Mouse (Mus musculus): Measurements from ENCODE around the gene Mucl3.
A peak's percentile ranks its signal among the peaks of the same experiment; 100 is the strongest.

The Mucl3 gene

GRCm38 (mm10) chr17:35643609-35644236 is at the start of gene Mucl3:
Mucl3 (minus strand) TSS chr17:35643695.
- DNase-seq (ENCODE audit: extremely low read depth, low read depth), result no peak

DNA sequence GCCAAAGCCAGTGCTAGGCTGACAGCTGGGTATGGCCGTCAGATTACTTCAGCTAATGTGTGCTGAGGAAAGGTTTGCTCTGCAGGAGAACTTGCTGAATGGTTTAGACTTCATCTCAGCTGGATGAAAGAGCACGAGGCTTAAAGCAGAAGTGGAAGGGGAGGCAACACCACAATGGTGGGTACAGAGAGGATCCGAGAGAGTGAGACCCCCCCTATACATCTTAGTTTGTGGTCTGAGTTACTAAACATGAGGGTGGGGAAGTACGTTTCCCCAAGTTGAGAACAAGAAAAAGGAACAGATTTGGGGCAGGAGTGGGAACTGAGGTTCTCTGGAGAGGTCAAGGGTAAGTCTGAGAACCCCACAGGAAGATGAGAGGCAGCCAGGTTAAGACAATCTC is 48.9 kb upstream of the Mucl3 start:
- no peak for DNase-seq (ENCODE audit: extremely low read depth, low read depth)

GRCm38 (mm10) chr17:35691811-35692210 is 48.3 kb upstream of the Mucl3 start:
- DNase-seq (ENCODE audit: extremely low read depth, low read depth), result no peak

- no peak for DNase-seq (ENCODE audit: extremely low read depth, low read depth)
Observed at GRCm38 (mm10) chr17:35689936-35690645, 46.6 kb upstream of the Mucl3 start.

DNA sequence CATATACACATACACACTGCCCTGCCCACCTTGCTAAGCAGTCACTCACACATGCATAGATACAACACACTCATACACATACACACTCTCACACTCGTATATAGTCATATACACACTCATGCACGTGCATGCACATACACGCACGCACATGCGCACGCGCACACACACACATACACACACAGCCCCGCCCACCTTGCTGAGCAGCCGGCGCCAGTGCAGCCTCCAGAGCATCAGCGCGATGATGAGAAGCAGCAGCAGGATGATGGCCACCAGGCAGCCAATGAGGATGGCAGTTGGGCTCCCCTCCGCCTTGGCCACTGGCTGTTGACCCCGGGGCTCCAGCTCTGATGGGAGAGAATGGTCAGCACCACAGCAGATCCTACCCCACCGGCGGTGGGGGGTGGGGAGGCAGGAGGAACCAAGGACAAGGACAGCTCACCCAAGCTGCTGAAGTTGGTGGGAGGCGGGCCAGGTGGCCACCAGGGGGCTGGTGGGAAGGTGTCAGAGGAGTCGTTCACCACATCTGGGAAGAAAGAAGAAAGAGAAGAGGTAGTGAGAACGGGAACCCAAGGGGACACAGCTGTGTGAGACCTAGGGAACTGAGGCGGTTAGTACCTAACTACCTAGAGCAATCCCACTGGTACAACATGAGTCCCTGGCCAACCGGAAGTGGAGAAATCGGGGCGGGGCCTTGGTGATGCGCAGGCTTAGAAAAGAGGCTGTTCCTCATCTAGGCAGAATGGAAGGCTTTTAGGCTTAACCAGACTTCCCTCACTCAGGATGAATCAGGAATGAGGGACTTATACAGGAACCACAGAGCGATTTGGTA is 45.1 kb upstream of the Mucl3 start:
- DNase-seq (ENCODE audit: extremely low read depth, low read depth), result no peak

DNA sequence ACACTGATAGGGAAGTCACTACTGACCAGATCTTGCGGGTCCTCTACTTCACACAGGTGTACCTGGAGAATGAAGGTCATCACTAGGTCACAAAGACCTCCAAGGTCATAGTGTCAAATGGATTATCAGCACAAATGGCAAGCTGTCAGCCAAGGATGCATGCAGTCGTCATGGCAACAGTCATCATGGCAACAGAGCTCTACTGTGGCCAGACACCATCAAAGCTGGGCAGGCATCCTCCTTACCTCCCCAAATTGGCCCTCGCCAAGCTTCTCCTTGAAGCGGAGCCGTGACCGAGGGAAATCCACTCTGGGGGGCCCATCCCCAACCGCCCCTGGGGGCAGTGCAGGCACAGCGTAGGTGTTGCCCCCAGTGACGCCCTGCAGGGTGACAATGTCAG is 41.6 kb upstream of the Mucl3 start:
- DNase-seq (ENCODE audit: extremely low read depth, low read depth), result no peak

GRCm38 (mm10) chr17:35681986-35682385 is 38.5 kb upstream of the Mucl3 start:
- DNase-seq (ENCODE audit: extremely low read depth, low read depth), result no peak

DNA sequence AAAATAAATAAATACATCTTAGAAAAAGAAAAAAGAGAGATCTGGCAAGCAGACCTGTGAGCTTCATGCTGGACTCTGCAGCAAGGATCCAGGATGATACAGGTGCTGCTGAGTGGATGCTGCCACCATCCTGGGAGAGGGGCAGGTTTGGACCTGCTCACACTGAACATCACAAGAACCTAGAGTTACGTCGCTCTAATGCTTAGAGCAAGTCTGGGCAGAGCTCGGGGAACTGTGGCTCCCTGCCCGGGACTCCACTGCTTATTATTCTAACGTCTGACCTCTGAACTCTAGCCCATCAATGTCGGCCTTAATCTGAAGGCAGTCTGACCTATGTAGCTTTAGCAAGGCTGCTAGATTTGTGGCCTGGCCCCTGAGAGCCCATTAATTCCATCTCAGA is 37.1 kb upstream of the Mucl3 start:
- no peak for DNase-seq (ENCODE audit: extremely low read depth, low read depth)

GRCm38 (mm10) chr17:35673416-35674035 is 30.0 kb upstream of the Mucl3 start, which contains the start of gene Gtf2h4:
Gtf2h4 (minus strand) TSS chr17:35673739.
- DNase-seq (ENCODE audit: extremely low read depth, low read depth), result peak; percentile 98

DNA sequence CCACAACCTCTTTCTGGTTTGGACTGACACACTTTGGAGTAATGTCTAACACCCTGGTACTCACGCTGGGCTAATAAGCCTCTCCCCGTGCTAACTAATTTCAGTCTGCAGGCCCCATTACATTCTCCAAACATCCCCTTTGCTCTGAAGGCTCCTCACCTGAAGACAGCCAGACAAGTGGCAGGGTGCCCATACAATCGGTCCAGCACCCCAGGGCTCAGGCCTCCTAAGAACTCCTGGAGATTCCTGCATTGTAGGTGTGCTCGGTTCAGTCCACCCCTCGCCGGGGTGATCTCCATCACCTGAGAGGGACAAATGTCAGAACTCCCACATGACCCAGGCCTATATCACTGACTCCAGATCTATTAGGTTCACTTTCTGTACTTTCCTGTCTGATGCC is 29.0 kb upstream of the Mucl3 start:
- no peak for DNase-seq (ENCODE audit: extremely low read depth, low read depth)

DNA sequence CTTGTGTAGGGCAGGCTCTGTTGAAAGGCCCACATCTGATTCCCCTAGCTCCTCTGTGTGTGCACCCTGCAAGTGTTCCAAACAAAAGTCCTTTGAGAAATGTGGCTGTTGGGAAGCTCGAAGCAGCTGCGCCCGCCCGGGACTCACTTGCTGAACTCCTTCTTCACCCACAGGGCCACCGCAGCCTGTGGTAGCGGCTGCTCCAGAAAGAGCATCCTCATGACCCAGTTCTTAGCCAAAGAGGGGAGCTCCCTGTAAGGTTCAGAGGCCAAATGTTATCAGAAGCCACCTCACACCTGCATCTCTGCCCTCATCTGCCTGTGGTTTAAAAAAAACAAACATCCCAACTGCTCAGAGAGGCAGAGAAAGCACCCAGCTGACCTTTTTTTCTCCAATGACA is 28.4 kb upstream of the Mucl3 start:
- DNase-seq (ENCODE audit: extremely low read depth, low read depth), result no peak

- DNase-seq (ENCODE audit: extremely low read depth, low read depth), result no peak
Observed at GRCm38 (mm10) chr17:35669731-35670130, 26.2 kb upstream of the Mucl3 start.

- peak; percentile 78 for DNase-seq (ENCODE audit: extremely low read depth, low read depth)
Observed at GRCm38 (mm10) chr17:35667334-35668065, 24.0 kb upstream of the Mucl3 start, which contains the start of gene Vars2. Vars2 (minus strand) TSS chr17:35667592.

- peak; percentile 27 for DNase-seq (ENCODE audit: extremely low read depth, low read depth)
Observed at GRCm38 (mm10) chr17:35666851-35667256, 23.4 kb upstream of the Mucl3 start.

GRCm38 (mm10) chr17:35665957-35666515 is 22.5 kb upstream of the Mucl3 start:
- DNase-seq (ENCODE audit: extremely low read depth, low read depth), result peak; percentile 73

DNA sequence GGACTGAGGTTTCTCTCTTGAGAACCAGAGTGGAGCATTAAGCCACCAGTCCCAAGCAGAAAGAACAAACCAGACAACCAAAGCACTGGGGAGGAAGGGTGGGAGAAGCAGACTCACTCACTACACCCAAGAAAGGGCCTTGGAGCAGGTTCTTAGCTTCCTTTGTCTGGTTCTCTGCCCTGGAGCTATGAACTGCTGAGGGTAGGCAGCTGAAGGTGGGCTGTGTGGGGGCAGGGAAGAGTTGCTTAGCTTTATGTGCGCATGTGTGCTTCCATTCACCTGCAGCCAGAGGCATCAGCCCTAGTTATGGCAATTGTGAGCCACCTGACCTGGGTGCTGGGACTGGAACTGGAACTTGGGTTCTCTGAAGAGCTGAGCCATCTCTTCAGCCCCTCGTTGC is 9.6 kb upstream of the Mucl3 start:
- DNase-seq (ENCODE audit: extremely low read depth, low read depth), result no peak

GRCm38 (mm10) chr17:35649429-35649828 is 5.9 kb upstream of the Mucl3 start:
- DNase-seq (ENCODE audit: extremely low read depth, low read depth), result no peak

DNA sequence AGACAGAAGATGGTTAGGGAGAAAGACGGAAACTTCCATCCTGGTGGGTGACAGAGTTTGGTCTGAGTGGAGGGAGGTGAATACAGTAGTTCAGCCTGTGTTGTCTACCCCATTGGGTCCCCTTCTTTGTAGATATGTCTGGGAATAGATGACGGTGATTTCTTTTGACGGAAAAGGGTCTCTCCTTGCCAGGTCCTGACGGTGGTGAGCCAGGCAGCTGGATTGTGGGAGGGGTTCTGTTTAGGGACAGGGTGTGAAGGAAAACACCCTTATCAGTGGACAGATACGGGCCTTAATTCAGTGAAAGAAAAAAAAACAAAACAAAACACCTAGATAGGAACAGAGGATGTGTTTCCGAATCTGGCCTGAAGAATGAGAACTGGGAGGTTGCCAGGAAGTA is 4.1 kb downstream of the Mucl3 start:
- DNase-seq (ENCODE audit: extremely low read depth, low read depth), result no peak

DNA sequence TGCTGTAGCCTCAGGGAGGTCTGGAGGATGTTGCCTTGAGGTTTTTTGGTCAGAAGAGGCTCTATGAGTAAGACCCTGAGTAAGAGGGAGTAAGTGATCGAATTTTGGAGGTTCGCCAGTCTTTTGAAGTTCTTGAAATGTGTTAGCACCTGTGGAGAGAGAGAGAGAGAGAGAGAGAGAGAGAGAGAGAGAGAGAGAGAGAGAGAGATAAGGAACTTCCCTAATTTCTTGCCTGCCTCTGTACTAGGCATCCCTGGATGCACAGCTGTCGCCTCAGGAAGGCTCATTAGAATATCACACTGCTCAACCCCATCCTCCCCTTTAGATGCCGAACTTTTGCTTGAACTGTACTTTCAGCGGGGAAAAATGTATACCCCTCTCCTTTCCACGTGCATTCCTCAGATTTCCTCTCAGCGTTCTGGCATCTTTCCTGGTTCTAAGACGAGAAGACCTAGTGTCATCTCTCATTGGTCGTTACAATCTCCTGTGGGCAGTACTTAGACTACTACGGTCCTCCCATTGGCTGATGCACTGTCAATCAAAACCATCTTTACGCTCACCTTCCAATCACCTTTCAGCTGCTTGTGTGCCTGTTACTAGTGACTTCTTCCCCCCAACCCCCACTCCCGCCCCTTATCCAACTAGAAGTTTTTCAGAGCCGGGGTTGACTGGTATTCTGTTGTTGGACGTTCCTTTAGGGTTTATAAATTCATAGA is 4.9 kb downstream of the Mucl3 start:
- peak; percentile 97 for DNase-seq (ENCODE audit: extremely low read depth, low read depth)

GRCm38 (mm10) chr17:35636363-35636762 is 7.1 kb downstream of the Mucl3 start:
- DNase-seq (ENCODE audit: extremely low read depth, low read depth), result peak; percentile 56

All from MEL-GATA-1-ER (cell line).